Mouse (Mus musculus): ENCODE measurements around the gene Olfr59.

The Olfr59 gene

GRCm38 (mm10) chr11:74283436-74283835, at the start of gene Olfr59:
Olfr59 (plus strand) TSS chr11:74283736.
- DNase-seq (ENCODE audit: low spot score): no peak

GRCm38 (mm10) chr11:74241201-74241600, 42.3 kb upstream of the Olfr59 start:
- no peak for DNase-seq (ENCODE audit: low spot score)

DNA sequence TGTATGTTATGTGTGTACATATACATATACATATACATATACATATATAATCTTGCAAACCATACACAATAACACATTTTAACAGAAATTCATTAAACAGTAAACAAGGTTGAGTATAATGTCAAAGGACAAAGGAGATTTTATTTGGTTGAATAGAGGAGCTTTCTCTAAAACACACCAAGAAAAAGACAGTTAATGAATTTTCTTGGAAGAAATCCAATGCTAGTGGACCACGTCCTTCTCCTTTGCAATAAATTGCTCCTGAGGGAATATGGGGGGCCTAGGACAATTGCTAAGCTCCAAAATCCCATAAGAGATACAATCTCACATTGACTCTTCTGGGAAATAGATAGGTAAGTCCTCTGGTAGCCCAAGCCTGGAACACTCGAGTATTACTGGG, 24.0 kb upstream of the Olfr59 start, which contains the start of gene Olfr406:
Gene Olfr406, plus strand, starts transcription at position 301 of the 400 bp plus-strand sequence.
- DNase-seq (ENCODE audit: low spot score): no peak

GRCm38 (mm10) chr11:74287256-74287655, 3.7 kb downstream of the Olfr59 start:
- DNase-seq (ENCODE audit: low spot score): no peak

DNA sequence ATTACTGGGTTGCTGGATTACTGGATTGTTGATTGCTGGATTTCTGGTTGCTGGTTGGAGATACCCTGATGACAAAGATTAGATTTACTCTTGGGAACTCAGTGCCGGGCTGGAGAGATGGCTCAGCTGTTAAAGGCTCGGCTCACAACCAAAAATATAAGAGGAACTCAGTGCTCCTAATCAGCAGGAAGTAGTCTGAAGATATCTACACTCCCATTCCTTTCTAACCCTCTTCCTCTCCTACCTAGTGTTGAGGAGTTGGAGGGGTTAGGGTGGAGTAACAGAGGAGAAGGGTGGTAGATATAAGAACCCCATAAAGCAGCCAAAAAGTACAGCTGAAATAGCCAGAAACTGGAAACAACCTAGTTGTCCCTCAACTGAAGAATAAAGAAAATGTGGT, 42.5 kb downstream of the Olfr59 start:
- DNase-seq (ENCODE audit: low spot score): no peak

DNA sequence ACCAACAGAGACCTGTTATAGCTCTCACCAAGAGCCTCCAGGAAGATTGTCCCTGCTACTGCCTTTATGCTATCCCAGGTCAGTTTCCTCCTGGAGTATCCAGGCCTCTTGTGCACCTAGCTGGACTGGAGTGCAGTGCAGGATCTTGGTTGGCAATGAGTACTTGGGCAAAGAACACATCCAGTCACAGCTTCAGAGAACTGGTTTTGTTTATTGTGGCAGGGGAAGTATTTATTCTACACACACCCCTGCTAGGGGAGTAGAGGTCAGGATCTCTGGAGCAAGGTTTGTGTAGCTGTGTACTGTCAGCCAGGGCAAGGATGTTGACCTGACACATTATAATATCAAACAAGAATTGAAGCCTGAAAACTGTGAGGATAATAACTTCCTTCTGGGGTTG, 45.2 kb downstream of the Olfr59 start:
- DNase-seq (ENCODE audit: low spot score): no peak

DNA sequence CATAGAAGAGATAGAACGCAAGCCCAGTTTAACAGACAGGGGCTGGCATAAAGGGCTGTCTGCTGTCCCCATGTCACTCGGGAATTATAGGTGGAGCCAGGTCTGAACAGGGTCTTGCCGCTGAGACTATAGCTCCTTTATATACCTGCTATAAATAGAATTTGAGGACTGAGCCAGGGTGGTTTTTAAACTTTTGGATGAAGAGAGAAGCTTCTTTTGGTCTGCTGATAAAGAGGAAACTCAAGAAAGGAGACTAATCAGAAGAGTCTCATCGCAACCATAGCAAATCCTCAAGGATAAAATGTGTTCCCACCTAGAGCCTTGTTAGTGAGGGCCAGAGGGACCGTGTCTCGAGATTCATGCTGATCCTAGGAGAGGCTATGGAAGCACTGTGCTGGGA, 54.4 kb downstream of the Olfr59 start, which contains the start of gene Olfr410:
Gene Olfr410, minus strand, starts transcription at position 101 of the 400 bp plus-strand sequence.
- DNase-seq (ENCODE audit: low spot score): no peak
